Mouse (Mus musculus) thymus, adult 2 months (tissue): Measurements from ENCODE around the gene Gm49361. TPM values are rescaled to one million over a fixed set of nuclear protein-coding genes. Genes with fewer than 3 reads are reported as not detected.
"Not testable (repeated sequence)": the region's sequence is repeated elsewhere in the genome, so short reads cannot be mapped to it uniquely, and the experiment has no call there.

Experiments used
- DNase-seq: peaks from one replicate; pipeline ENCODE4 v3.0.0; 2021
- H3K27ac ChIP-seq: fragments of 200-500 bp; 2 replicates; pipeline ENCODE4 v1.5.1; 2012; ENCODE audit warnings: low read length, control low read depth; ENCODE audit not compliant: control insufficient read depth, insufficient read depth
- H3K27me3 ChIP-seq: fragments of 200-500 bp; 2 replicates; pipeline ENCODE4 v1.6.1; 2012; ENCODE audit warnings: mild to moderate bottlenecking, low read length, moderate library complexity, mixed read lengths; ENCODE audit not compliant: control insufficient read depth, insufficient read depth
- H3K36me3 ChIP-seq: fragments of 200-500 bp; 2 replicates; pipeline ENCODE4 v1.6.1; 2012; ENCODE audit warnings: mild to moderate bottlenecking, low read length, moderate library complexity; ENCODE audit not compliant: control insufficient read depth, insufficient read depth
- H3K4me1 ChIP-seq: fragments of 200-500 bp; replicated peaks from 2 replicates; pipeline ENCODE4 v1.6.1; 2012; ENCODE audit warnings: low read length; ENCODE audit not compliant: control insufficient read depth, insufficient read depth
- H3K4me3 ChIP-seq: fragments of 200-500 bp; 2 replicates; pipeline ENCODE4 v1.5.1; 2012; ENCODE audit warnings: mild to moderate bottlenecking, low read length, control low read depth, moderate library complexity; ENCODE audit not compliant: control insufficient read depth, insufficient read depth
- CTCF ChIP-seq: fragments of 200-500 bp; IDR thresholded peaks from 2 replicates; pipeline ENCODE4 v1.5.1; 2012; ENCODE audit warnings: mild to moderate bottlenecking, control low read depth, low read length, moderate library complexity, borderline replicate concordance; ENCODE audit not compliant: control insufficient read depth, poor library complexity, insufficient read depth; ENCODE audit errors: extremely low read depth
- POLR2A ChIP-seq: fragments of 200-500 bp; IDR thresholded peaks from 2 replicates; pipeline ENCODE4 v1.6.1; 2012; ENCODE audit warnings: mild to moderate bottlenecking, low read length, control low read depth, moderate library complexity; ENCODE audit not compliant: control insufficient read depth, poor library complexity, insufficient read depth; ENCODE audit errors: extremely low read depth
- WGBS: fragments of 180-500 bp; shearing (Covaris S2); methylation state at CpG from one replicate; pipeline ENCODE4 v1.1.7; 2018; 5-methylcytosine and 5-hydroxymethylcytosine counted together
- polyA plus RNA-seq: library from polyadenylated mRNA; depleted of rRNA; stranded (reverse); fragments of >200 nt; gene quantifications from 2 replicates; pipeline ENCODE4 v1.2.3, GENCODE M21; 2012

Gm49361 gene
- polyA plus RNA-seq, 1 experiment = not detected

DNA sequence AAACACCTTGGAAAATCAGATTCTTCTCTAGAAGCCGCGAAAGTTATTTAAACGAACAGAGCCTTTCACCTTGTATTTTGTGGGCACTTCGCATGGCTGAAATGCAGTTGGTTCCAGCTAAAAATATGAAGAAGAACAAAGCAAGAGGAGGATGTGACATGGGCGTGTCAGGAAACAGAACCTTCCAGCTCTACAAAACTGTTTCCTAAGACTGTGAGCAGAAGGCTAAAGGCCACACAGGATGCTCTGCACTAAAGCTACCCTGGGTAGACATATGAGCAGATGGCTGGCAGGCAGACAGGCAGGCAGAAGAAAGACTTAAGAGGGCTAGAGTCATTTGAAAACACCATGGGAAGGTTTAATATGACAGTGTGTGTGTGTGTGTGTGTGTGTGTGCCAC, 23.2 kb upstream of the Gm49361 start:
- TF ChIP-seq CTCF (no peak), POLR2A (no peak)
- Histone ChIP-seq H3K36me3 (no peaks in the 10 kb centered on the region), H3K27ac (no peak overlapping the region), H3K27me3 (no peaks in the 10 kb centered on the region), H3K4me3 (no peak overlapping the region), H3K4me1 (peaks cover 7% of the 10 kb centered on the region)
- no peak for DNase-seq
- WGBS = 42% methylated on average over 5 of the region's 5 CpGs

- 93% methylated on average over 10 of the region's 10 CpGs for WGBS
- no peak overlapping the region for H3K27ac ChIP-seq
- no peaks in the 10 kb centered on the region for H3K36me3 ChIP-seq
- no peak for DNase-seq
- TF ChIP-seq POLR2A = no peak
- TF ChIP-seq CTCF = no peak
- no peaks in the 10 kb centered on the region for H3K4me1 ChIP-seq
- H3K4me3 ChIP-seq = no peak overlapping the region
- no peaks in the 10 kb centered on the region for H3K27me3 ChIP-seq
Measured at GRCm38 (mm10) chr14:57760447-57761412, 14.8 kb upstream of the Gm49361 start.

- H3K36me3 ChIP-seq = no peaks in the 10 kb centered on the region
- 95% methylated on average over 4 of the region's 4 CpGs for WGBS
- no peak for DNase-seq
- no peak within 1 kb of the TSS for H3K27ac ChIP-seq
- no peak for TF ChIP-seq POLR2A
- TF ChIP-seq CTCF = no peak
- no peak within 1 kb of the TSS for H3K4me3 ChIP-seq
- H3K4me1 ChIP-seq = no peaks in the 10 kb centered on the region
- no peaks in the 10 kb centered on the region for H3K27me3 ChIP-seq
Measured at GRCm38 (mm10) chr14:57758237-57758636, 12.3 kb upstream of the Gm49361 start, which contains the start of gene Lats2. Lats2 (minus strand) TSS chr14:57758388.

DNA sequence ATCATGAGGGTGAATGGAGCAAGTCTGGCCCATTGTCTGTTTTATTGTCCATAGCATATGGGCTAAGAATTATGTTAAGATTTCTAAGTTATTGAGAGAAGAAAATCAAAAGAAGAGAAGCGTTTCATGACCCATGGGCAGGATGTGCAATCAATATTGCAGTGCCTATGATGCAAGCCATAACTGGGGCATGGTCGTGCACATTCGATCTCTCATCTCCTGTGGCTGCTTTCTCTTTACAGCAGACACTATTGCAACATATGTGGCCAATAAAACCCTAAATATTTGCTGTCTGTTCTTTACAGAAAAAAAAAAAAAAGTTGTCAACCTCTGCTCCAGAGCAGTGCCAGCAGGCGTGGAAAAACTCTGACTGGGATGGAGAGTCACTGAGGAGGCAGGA, 10.2 kb upstream of the Gm49361 start:
- no peaks in the 10 kb centered on the region for H3K36me3 ChIP-seq
- TF ChIP-seq POLR2A (no peak), CTCF (no peak)
- H3K4me3 ChIP-seq = no peak overlapping the region
- no peak overlapping the region for H3K27ac ChIP-seq
- H3K4me1 ChIP-seq = no peaks in the 10 kb centered on the region
- 96% methylated on average over 4 of the region's 4 CpGs for WGBS
- DNase-seq = no peak
- H3K27me3 ChIP-seq = no peaks in the 10 kb centered on the region

DNA sequence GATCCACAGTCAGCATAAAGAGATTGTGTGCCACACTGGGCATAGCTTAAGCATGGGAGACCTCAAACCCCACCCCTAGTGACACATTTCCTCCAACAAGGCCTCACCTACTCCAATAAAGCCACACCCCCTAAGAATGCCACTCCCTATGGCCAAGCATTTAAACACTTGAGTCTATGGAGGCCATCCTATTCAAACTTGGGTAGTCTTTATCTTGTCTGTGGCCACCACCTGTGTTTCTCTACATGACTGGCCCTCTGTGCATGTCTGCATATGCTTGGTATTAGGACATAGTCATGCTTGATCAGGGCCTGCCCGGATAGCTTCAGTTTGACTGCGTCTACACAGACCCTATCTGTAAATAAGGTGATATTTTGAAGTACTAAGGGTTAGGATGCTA, 9.8 kb upstream of the Gm49361 start:
- DNase-seq = no peak
- Histone ChIP-seq H3K36me3 (no peaks in the 10 kb centered on the region), H3K4me1 (no peaks in the 10 kb centered on the region), H3K4me3 (no peak overlapping the region), H3K27me3 (no peaks in the 10 kb centered on the region), H3K27ac (no peak overlapping the region)
- TF ChIP-seq POLR2A (no peak), CTCF (no peak)
- 97% methylated on average over 2 of the region's 2 CpGs for WGBS

DNA sequence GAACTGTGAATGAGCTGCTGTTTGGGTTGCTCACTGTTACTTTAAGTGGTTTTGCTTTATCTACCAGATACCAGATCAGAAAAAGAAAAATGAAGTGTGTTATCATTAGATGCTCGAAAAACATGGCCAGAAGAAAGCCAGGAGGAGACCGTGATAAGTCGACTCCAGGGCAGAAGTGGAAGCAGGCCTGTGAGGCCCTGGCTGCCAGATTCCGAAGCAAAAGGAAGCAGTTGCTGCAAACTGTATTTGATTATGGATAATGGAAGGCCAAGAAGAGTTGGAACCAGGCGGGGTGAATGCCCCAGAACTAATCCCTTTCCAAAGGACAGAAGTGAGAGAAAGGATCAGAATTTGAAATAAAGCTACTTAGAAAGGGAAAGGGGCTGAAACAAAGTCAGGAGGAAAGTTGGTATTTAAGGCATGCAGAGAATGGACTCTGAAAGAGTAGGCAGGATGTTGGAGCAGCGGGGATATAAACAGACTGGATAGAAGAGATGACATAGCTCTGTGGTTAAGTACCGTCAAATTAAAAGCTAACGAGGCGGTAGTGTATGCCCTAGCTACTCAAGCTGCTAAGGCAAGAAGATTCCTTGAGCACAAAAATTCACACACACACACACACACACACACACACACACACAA, 7.6 kb upstream of the Gm49361 start:
- no peak for DNase-seq
- no peak for TF ChIP-seq CTCF
- no peak for TF ChIP-seq POLR2A
- Histone ChIP-seq H3K27me3 (no peaks in the 10 kb centered on the region), H3K36me3 (no peaks in the 10 kb centered on the region), H3K4me1 (peaks cover 3% of the 10 kb centered on the region), H3K27ac (no peak overlapping the region), H3K4me3 (no peak overlapping the region)
- 83% methylated on average over 9 of the region's 9 CpGs for WGBS

DNA sequence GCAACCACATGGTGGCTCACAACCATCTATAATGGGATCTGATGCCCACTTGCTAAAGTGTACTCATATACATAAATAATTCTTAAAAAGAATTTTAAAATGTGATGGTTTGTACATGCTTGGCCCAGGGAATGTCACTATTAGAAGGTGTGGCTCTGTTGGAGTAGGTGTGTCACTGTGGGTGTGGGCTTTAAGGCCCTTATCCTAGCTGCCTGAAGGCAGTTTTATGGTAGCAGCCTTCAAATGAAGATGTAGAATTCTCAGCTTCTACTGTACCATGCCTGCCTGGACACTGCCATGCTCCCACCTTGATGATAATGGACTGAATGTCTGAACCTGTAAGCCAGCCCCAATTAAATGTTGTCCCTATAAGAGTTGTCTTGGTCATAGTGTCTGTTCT, 5.1 kb upstream of the Gm49361 start:
- H3K4me3 ChIP-seq, H3K4me1 ChIP-seq, DNase-seq, H3K36me3 ChIP-seq, H3K27me3 ChIP-seq, H3K27ac ChIP-seq: not testable (repeated sequence)
